Mouse (Mus musculus) MEL (cell line): Measurements from ENCODE around the gene Il9r. TPM values are rescaled to one million over a fixed set of nuclear protein-coding genes. Genes with fewer than 3 reads are reported as not detected.

Experiments
- DNase-seq: peaks from one replicate; pipeline ENCODE4 v3.0.0; 2011; ENCODE audit warnings: low read depth, low spot score
- H3K27ac ChIP-seq: 2 replicates; pipeline ENCODE4 v1.5.1; 2012; ENCODE audit warnings: low read depth, mild to moderate bottlenecking, control low read depth, low read length, moderate library complexity; ENCODE audit not compliant: control insufficient read depth
- H3K27me3 ChIP-seq, 2 experiments: fragments of 150-350 bp in 1 of 2; sonication (generic) in 1 of 2; 2 replicates each; pipeline ENCODE4 v1.6.1; 2012; ENCODE audit warnings: low read length in 2 of 2, mild to moderate bottlenecking in 2 of 2, improper control_type of control experiment in 1 of 2, moderate library complexity in 1 of 2; ENCODE audit not compliant: insufficient read depth in 2 of 2, control insufficient read depth in 1 of 2
- H3K36me3 ChIP-seq, 2 experiments: 2 replicates each; pipeline ENCODE4 v1.6.1; 2012 to 2014; ENCODE audit warnings: low read length in 2 of 2, improper control_type of control experiment in 1 of 2, inconsistent platforms in 1 of 2, mild to moderate bottlenecking in 1 of 2; ENCODE audit not compliant: insufficient read depth in 2 of 2, control insufficient read depth in 1 of 2
- H3K4me1 ChIP-seq, 2 experiments: fragments of 150-350 bp in 1 of 2; sonication (generic) in 1 of 2; 2 replicates each; pipeline ENCODE4 v1.6.1; 2012; ENCODE audit warnings: low read length in 2 of 2, improper control_type of control experiment in 1 of 2, mild to moderate bottlenecking in 1 of 2; ENCODE audit not compliant: insufficient read depth in 2 of 2, control insufficient read depth in 1 of 2
- H3K4me3 ChIP-seq, 2 experiments: fragments of 150-350 bp in 1 of 2; sonication (generic) in 1 of 2; 2 replicates each; pipeline ENCODE4 v1.5.1; 2012; ENCODE audit warnings: low read depth in 2 of 2, low read length in 2 of 2, mild to moderate bottlenecking in 2 of 2, moderate library complexity in 2 of 2, control low read depth in 1 of 2, improper control_type of control experiment in 1 of 2; ENCODE audit not compliant: control insufficient read depth in 1 of 2, insufficient read depth in 1 of 2
- H3K79me2 ChIP-seq: 2 replicates; pipeline ENCODE4 v1.6.1; 2012; ENCODE audit warnings: mild to moderate bottlenecking, low read length, moderate library complexity; ENCODE audit not compliant: control insufficient read depth, poor library complexity, insufficient read depth
- H3K9ac ChIP-seq: 2 replicates; pipeline ENCODE4 v1.6.1; 2012; ENCODE audit warnings: low read depth, mild to moderate bottlenecking, control low read depth, low read length, moderate library complexity; ENCODE audit not compliant: control insufficient read depth, poor library complexity, severe bottlenecking
- H3K9me3 ChIP-seq: fragments of 150-350 bp; sonication (generic); replicated peaks from 2 replicates; pipeline ENCODE4 v1.6.1; 2012; ENCODE audit warnings: mild to moderate bottlenecking, low read length, improper control_type of control experiment, moderate library complexity; ENCODE audit not compliant: insufficient read depth
- BHLHE40 ChIP-seq: IDR thresholded peaks from 2 replicates; pipeline ENCODE4 v1.6.1; 2012; ENCODE audit warnings: low read depth, mild to moderate bottlenecking, inconsistent platforms, low read length, improper control_type of control experiment, borderline replicate concordance
- CHD1 ChIP-seq: IDR thresholded peaks from 2 replicates; pipeline ENCODE4 v1.6.1; 2012; ENCODE audit warnings: low read depth, mild to moderate bottlenecking, inconsistent platforms, low read length, improper control_type of control experiment
- CHD2 ChIP-seq: IDR thresholded peaks from 2 replicates; pipeline ENCODE4 v1.6.1; 2011; ENCODE audit warnings: low read length, improper control_type of control experiment
- CTCF ChIP-seq, 3 experiments: IDR thresholded peaks in 2 of 3; conservative IDR thresholded peaks in 1 of 3; 2 replicates each; pipeline ENCODE4 v1.5.1; 2011 to 2012; ENCODE audit warnings: low read length in 3 of 3, low read depth in 2 of 3, mild to moderate bottlenecking in 2 of 3, improper control_type of control experiment in 1 of 3, inconsistent platforms in 1 of 3, mixed read lengths in 1 of 3, moderate library complexity in 1 of 3; ENCODE audit not compliant: control insufficient read depth in 1 of 3, insufficient read depth in 1 of 3, poor library complexity in 1 of 3, severe bottlenecking in 1 of 3
- ELF1 ChIP-seq: IDR thresholded peaks from 2 replicates; pipeline ENCODE4 v1.6.1; 2014; ENCODE audit warnings: low read depth, mild to moderate bottlenecking, inconsistent platforms, low read length, improper control_type of control experiment, moderate library complexity
- EP300 ChIP-seq, 2 experiments: IDR thresholded peaks; 2 replicates each; pipeline ENCODE4 v1.6.1; 2011; ENCODE audit warnings: improper control_type of control experiment in 2 of 2, low read length in 2 of 2, low read depth in 1 of 2, mild to moderate bottlenecking in 1 of 2
- ETS1 ChIP-seq: IDR thresholded peaks from 2 replicates; pipeline ENCODE4 v1.6.1; 2012; ENCODE audit warnings: low read depth, mild to moderate bottlenecking, inconsistent platforms, low read length, improper control_type of control experiment, moderate library complexity
- GABPA ChIP-seq: IDR thresholded peaks from 2 replicates; pipeline ENCODE4 v1.6.1; 2012; ENCODE audit warnings: low read depth, mild to moderate bottlenecking, inconsistent platforms, low read length, improper control_type of control experiment, moderate library complexity
- GATA1 ChIP-seq: IDR thresholded peaks from 2 replicates; pipeline ENCODE4 v1.6.1; 2011; ENCODE audit warnings: low read depth, low read length, improper control_type of control experiment
- KAT2A ChIP-seq: conservative IDR thresholded peaks from 2 replicates; pipeline ENCODE4 v1.6.1; 2012; ENCODE audit warnings: low read depth, low read length, improper control_type of control experiment, inconsistent platforms
- MAFK ChIP-seq: IDR thresholded peaks from 2 replicates; pipeline ENCODE4 v1.6.1; 2011; ENCODE audit warnings: low read depth, mild to moderate bottlenecking, low read length, improper control_type of control experiment, borderline replicate concordance
- MAX ChIP-seq: IDR thresholded peaks from 2 replicates; pipeline ENCODE4 v1.6.1; 2011; ENCODE audit warnings: low read length, improper control_type of control experiment
- MAZ ChIP-seq: IDR thresholded peaks from 2 replicates; pipeline ENCODE4 v1.6.1; 2012; ENCODE audit warnings: low read depth, mild to moderate bottlenecking, inconsistent platforms, low read length, improper control_type of control experiment
- MEF2A ChIP-seq: IDR thresholded peaks from 2 replicates; pipeline ENCODE4 v1.6.1; 2014; ENCODE audit warnings: low read depth, mild to moderate bottlenecking, inconsistent platforms, low read length, improper control_type of control experiment; ENCODE audit not compliant: poor library complexity, insufficient replicate concordance, severe bottlenecking; ENCODE audit errors: extremely low read depth
- MXI1 ChIP-seq: IDR thresholded peaks from 2 replicates; pipeline ENCODE4 v1.6.1; 2011; ENCODE audit warnings: mild to moderate bottlenecking, low read depth, low read length, improper control_type of control experiment
- MYB ChIP-seq: IDR thresholded peaks from 2 replicates; pipeline ENCODE4 v1.6.1; 2011; ENCODE audit warnings: mild to moderate bottlenecking, low read depth, low read length, improper control_type of control experiment
- MYC ChIP-seq: IDR thresholded peaks from 2 replicates; pipeline ENCODE4 v1.6.1; 2011; ENCODE audit warnings: low read depth, mild to moderate bottlenecking, low read length, improper control_type of control experiment, moderate library complexity
- NELFE ChIP-seq: IDR thresholded peaks from 2 replicates; pipeline ENCODE4 v1.6.1; 2011; ENCODE audit warnings: low read depth, low read length, improper control_type of control experiment
- NRF1 ChIP-seq: IDR thresholded peaks from 2 replicates; pipeline ENCODE4 v1.6.1; 2014; ENCODE audit warnings: low read depth, mild to moderate bottlenecking, inconsistent platforms, low read length, improper control_type of control experiment, moderate library complexity; ENCODE audit not compliant: poor library complexity, insufficient read depth, severe bottlenecking
- POLR2A ChIP-seq, 2 experiments: IDR thresholded peaks; 2 replicates each; pipeline ENCODE4 v1.6.1; 2011 to 2012; ENCODE audit warnings: low read length in 2 of 2, mild to moderate bottlenecking in 2 of 2, control low read depth in 1 of 2, improper control_type of control experiment in 1 of 2, low read depth in 1 of 2, moderate library complexity in 1 of 2; ENCODE audit not compliant: control insufficient read depth in 1 of 2, insufficient read depth in 1 of 2, poor library complexity in 1 of 2
- POLR2AphosphoS2 ChIP-seq: IDR thresholded peaks from 2 replicates; pipeline ENCODE4 v1.6.1; 2011; ENCODE audit warnings: low read length, improper control_type of control experiment
- RCOR1 ChIP-seq: IDR thresholded peaks from 2 replicates; pipeline ENCODE4 v1.6.1; 2012; ENCODE audit warnings: low read depth, mild to moderate bottlenecking, inconsistent platforms, low read length, improper control_type of control experiment
- SIN3A ChIP-seq: IDR thresholded peaks from 2 replicates; pipeline ENCODE4 v1.6.1; 2012; ENCODE audit warnings: low read length, improper control_type of control experiment, inconsistent platforms
- SMC3 ChIP-seq: IDR thresholded peaks from 2 replicates; pipeline ENCODE4 v1.6.1; 2011; ENCODE audit warnings: low read depth, low read length, improper control_type of control experiment
- TAL1 ChIP-seq: IDR thresholded peaks from 2 replicates; pipeline ENCODE4 v1.6.1; 2012; ENCODE audit warnings: mild to moderate bottlenecking, inconsistent platforms, low read length, moderate library complexity, mixed read lengths
- TCF12 ChIP-seq: IDR thresholded peaks from 2 replicates; pipeline ENCODE4 v1.6.1; 2014; ENCODE audit warnings: low read depth, mild to moderate bottlenecking, inconsistent platforms, low read length, improper control_type of control experiment, moderate library complexity
- UBTF ChIP-seq: IDR thresholded peaks from 2 replicates; pipeline ENCODE4 v1.6.1; 2012; ENCODE audit warnings: low read depth, mild to moderate bottlenecking, inconsistent platforms, low read length, improper control_type of control experiment, moderate library complexity, borderline replicate concordance; ENCODE audit not compliant: insufficient read depth
- USF1 ChIP-seq: IDR thresholded peaks from 2 replicates; pipeline ENCODE4 v1.6.1; 2014; ENCODE audit warnings: low read depth, mild to moderate bottlenecking, inconsistent platforms, low read length, improper control_type of control experiment, moderate library complexity
- USF2 ChIP-seq, 2 experiments: IDR thresholded peaks; 2 replicates each; pipeline ENCODE4 v1.6.1; 2011 to 2012; ENCODE audit warnings: improper control_type of control experiment in 2 of 2, low read length in 2 of 2, borderline replicate concordance in 1 of 2, inconsistent platforms in 1 of 2, low read depth in 1 of 2, mild to moderate bottlenecking in 1 of 2; ENCODE audit not compliant: insufficient read depth in 1 of 2
- ZC3H11A ChIP-seq: IDR thresholded peaks from 2 replicates; pipeline ENCODE4 v1.6.1; 2012; ENCODE audit warnings: low read depth, mild to moderate bottlenecking, inconsistent platforms, low read length, improper control_type of control experiment
- ZKSCAN1 ChIP-seq: IDR thresholded peaks from 2 replicates; pipeline ENCODE4 v1.6.1; 2012; ENCODE audit warnings: low read depth, mild to moderate bottlenecking, inconsistent platforms, low read length, improper control_type of control experiment, moderate library complexity
- ZMIZ1 ChIP-seq: IDR thresholded peaks from 2 replicates; pipeline ENCODE4 v1.6.1; 2012; ENCODE audit warnings: low read depth, mild to moderate bottlenecking, inconsistent platforms, low read length, improper control_type of control experiment, moderate library complexity
- polyA plus RNA-seq, 2 experiments: library from polyadenylated mRNA; stranded (reverse) in 1 of 2; unstranded in 1 of 2; fragments of >175 nt in 1 of 2; fragments of >200 nt in 1 of 2; gene quantifications; 2 replicates each; pipeline versions ENCODE4 v1.2.1 to v1.2.4; 2012; ENCODE audit warnings: low replicate concordance in 2 of 2, low read depth in 1 of 2; ENCODE audit not compliant: insufficient read length in 2 of 2, insufficient read depth in 1 of 2, missing spikeins in 1 of 2
- total RNA-seq: library from RNA; depleted of rRNA; stranded (reverse); fragments of 300-350 nt; gene quantifications from 2 replicates; pipeline ENCODE4 v1.2.3, GENCODE M21; 2012

The Il9r gene
- total and polyA plus RNA-seq, 3 experiments, result 56.9 to 83.8 TPM; not detected in 1

DNA sequence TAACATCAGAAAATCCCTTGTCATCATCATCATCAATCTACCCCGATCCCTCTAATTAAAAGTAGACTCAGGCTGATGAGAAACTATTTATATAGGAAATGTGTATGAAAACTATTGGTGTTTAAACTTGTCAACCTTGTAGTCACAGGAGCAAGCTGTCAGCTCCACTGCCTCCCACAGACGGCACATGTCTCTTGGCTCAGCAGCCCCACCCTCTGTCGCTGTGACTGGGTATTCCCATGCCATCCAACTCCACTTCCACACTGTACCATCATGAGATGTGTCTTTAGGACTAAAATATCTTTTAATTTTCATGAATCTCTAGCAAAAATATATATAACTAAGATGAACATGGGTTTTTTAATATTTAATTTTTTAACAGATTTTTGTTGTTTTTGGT, 48.3 kb upstream of the Il9r start:
- DNase-seq, result no peak
- H3K9ac ChIP-seq, result no peak overlapping the region
- no peaks in the 10 kb centered on the region for H3K9me3 ChIP-seq
- H3K27ac ChIP-seq, result no peak overlapping the region
- H3K36me3 ChIP-seq, result peaks cover 0 to 62% of the 10 kb centered on the region in 2 experiments; a peak in 2 of 4 replicates
- H3K4me3 ChIP-seq, result no peak overlapping the region
- TF ChIP-seq ZMIZ1 (no peak), POLR2AphosphoS2 (no peak), POLR2A (IDR thresholded peaks at IDR 0.05; ENCODE audit: control insufficient read depth in 1 of 2, insufficient read depth in 1 of 2, low read depth in 1 of 2, low read length in 2 of 2, poor library complexity in 1 of 2) (no peak), EP300 (IDR thresholded peaks at IDR 0.05; ENCODE audit: low read depth in 1 of 2, low read length in 2 of 2) (no peak), KAT2A (no peak), MAFK (no peak)
- no peaks in the 10 kb centered on the region for H3K27me3 ChIP-seq
- H3K4me1 ChIP-seq, result peaks cover 36 to 56% of the 10 kb centered on the region in 2 experiments
- no peaks in the 10 kb centered on the region for H3K79me2 ChIP-seq

DNA sequence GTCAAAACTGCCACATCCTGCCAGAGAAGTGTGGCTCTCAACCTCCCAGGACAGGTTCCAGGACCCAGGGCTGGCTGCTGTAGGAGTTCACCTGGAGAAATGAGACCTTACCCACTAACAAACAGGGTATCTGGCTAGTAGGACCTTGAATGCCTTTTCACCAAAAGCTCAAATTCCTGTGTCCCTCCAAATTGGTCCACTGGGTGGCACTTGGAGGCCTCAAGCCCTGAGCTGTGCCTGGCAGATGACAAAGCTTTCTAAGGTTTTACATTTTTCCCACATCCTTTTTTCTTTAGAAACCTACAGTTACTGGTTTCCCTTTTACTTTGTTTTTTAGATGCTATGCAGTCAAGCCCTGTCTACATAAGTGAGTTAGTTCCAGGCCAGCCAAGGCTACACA, 47.0 kb upstream of the Il9r start:
- DNase-seq, result peak; percentile 62
- H3K27ac ChIP-seq, result peak overlapping the region; percentile 2; the same call in 1 of the 2 replicates
- no peaks in the 10 kb centered on the region for H3K79me2 ChIP-seq
- peaks cover 38 to 67% of the 10 kb centered on the region in 2 experiments for H3K4me1 ChIP-seq
- H3K9me3 ChIP-seq, result no peaks in the 10 kb centered on the region
- H3K4me3 ChIP-seq, result no peak overlapping the region
- no peak overlapping the region for H3K9ac ChIP-seq
- no peaks in the 10 kb centered on the region for H3K27me3 ChIP-seq
- peaks cover 0 to 67% of the 10 kb centered on the region in 2 experiments; a peak in 2 of 4 replicates for H3K36me3 ChIP-seq
- TF ChIP-seq POLR2A (IDR thresholded peaks at IDR 0.05; ENCODE audit: control insufficient read depth in 1 of 2, insufficient read depth in 1 of 2, low read depth in 1 of 2, low read length in 2 of 2, poor library complexity in 1 of 2), result no peak
- TF ChIP-seq GABPA, result no peak
- 0 out of 2 replicates have a peak, but pooled peaks have one; percentile 26 for TF ChIP-seq TCF12
- no peak for TF ChIP-seq CHD1
- peak; percentile 70 for TF ChIP-seq SMC3
- TF ChIP-seq UBTF, result no peak
- TF ChIP-seq MYC, result no peak
- peak; percentile 22 to 73 (median 50); a peak in 5 of 6 replicates for TF ChIP-seq CTCF (IDR thresholded peaks at IDR 0.05 in 2 of 3, conservative IDR thresholded peaks at IDR 0.05 in 1 of 3; ENCODE audit: control insufficient read depth in 1 of 3, insufficient read depth in 1 of 3, low read depth in 2 of 3, low read length in 3 of 3, poor library complexity in 1 of 3, severe bottlenecking in 1 of 3)
- no peak for TF ChIP-seq RCOR1
- TF ChIP-seq MYB, result no peak
- TF ChIP-seq ZC3H11A, result peak; percentile 32; the same call in 1 of the 2 replicates
- TF ChIP-seq CHD2, result no peak
- TF ChIP-seq MEF2A, result no peak
- TF ChIP-seq ETS1, result no peak
- no peak for TF ChIP-seq TAL1
- TF ChIP-seq NRF1, result no peak
- TF ChIP-seq NELFE, result no peak
- TF ChIP-seq MXI1, result no peak
- TF ChIP-seq ELF1, result no peak
- TF ChIP-seq MAX, result no peak
- TF ChIP-seq GATA1, result no peak
- no peak for TF ChIP-seq POLR2AphosphoS2
- no peak for TF ChIP-seq BHLHE40
- no peak for TF ChIP-seq USF1
- TF ChIP-seq ZKSCAN1, result no peak
- no peak for TF ChIP-seq MAZ
- TF ChIP-seq SIN3A, result no peak
- TF ChIP-seq USF2 (IDR thresholded peaks at IDR 0.05; ENCODE audit: borderline replicate concordance in 1 of 2, insufficient read depth in 1 of 2, low read depth in 1 of 2, low read length in 2 of 2), result no peak
